7 mouse cellular contexts compared by ENCODE assay signal in the genomic region with DNA sequence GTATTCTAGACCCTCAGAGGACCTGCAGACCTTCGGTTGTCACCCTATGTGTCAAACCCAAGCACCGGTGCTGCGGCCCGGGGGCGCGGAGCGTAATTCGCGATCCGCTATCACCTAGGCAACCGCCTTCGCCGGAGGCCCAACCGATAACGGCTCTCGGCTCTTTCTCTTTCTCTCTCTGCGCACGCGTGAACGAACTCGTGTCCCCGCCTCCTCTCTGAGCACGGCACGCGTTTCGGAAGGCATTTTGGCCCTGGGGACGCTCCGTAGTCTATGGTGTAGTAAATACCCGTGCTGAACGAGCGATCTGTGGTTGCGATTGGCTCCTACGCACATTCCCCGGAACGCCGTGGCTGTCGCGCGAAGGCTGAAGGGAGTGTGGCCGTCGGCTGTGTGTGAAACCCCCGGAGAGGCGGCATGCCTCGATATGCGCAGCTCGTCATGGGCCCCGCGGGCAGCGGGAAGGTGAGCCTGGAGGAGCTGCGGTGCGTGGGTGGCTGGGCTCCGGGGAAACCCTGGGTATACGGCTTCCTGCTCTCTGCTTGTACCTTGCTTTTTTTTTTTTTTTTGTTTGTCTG. TPM values are rescaled to one million over a fixed set of nuclear protein-coding genes. Genes with fewer than 3 reads are reported as not detected.
DNase-seq lines count a peak whose midpoint lies in the region; ATAC-seq and TF ChIP-seq lines count a peak whose summit lies in the region.

A gene (minus strand): TSS at position 173 of the 578 bp plus-strand sequence.

- H3K9me3 ChIP-seq in embryonic facial prominence, embryonic 10.5 days, result no peaks in the 10 kb centered on the region
- H3K9me3 ChIP-seq in intestine, postnatal 0 days (ENCODE audit: control insufficient read depth), result no peaks in the 10 kb centered on the region
- no peaks in the 10 kb centered on the region for H3K9me3 ChIP-seq in midbrain, embryonic 12.5 days

- H3K27ac ChIP-seq in embryonic facial prominence, embryonic 10.5 days (replicated peaks), result peak within 1 kb of the TSS; percentile 90
- peak within 1 kb of the TSS; percentile 85 for H3K27ac ChIP-seq in intestine, postnatal 0 days (ENCODE audit: low read depth, low read length)
- H3K27ac ChIP-seq in midbrain, embryonic 12.5 days (replicated peaks), result peak within 1 kb of the TSS; percentile 98
- peak within 1 kb of the TSS; percentile 62 for H3K27ac ChIP-seq in small intestine, adult 2 months (ENCODE audit: insufficient read depth, low read depth, low read length)

- peak within 1 kb of the TSS; percentile 80 for H3K4me3 ChIP-seq in embryonic facial prominence, embryonic 10.5 days
- H3K4me3 ChIP-seq in intestine, postnatal 0 days (ENCODE audit: low read depth, low read length), result peak within 1 kb of the TSS; percentile 71
- H3K4me3 ChIP-seq in midbrain, embryonic 12.5 days, result peak within 1 kb of the TSS; percentile 82
- H3K4me3 ChIP-seq in small intestine, adult 2 months (ENCODE audit: low read depth, low read length), result peak within 1 kb of the TSS; percentile 71

- intact Hi-C loops in left cerebral cortex, postnatal 4 days (cut with DNase I), result no loop called here

- H3K27me3 ChIP-seq in embryonic facial prominence, embryonic 10.5 days (replicated peaks; ENCODE audit: low read depth, poor library complexity, severe bottlenecking), result no peaks in the 10 kb centered on the region
- H3K27me3 ChIP-seq in intestine, postnatal 0 days (replicated peaks; ENCODE audit: control insufficient read depth, insufficient read depth, low read length), result no peaks in the 10 kb centered on the region
- no peaks in the 10 kb centered on the region for H3K27me3 ChIP-seq in midbrain, embryonic 12.5 days
- H3K27me3 ChIP-seq in small intestine, adult 2 months (ENCODE audit: control insufficient read depth, insufficient read depth, low read length), result no peaks in the 10 kb centered on the region

- H3K9ac ChIP-seq in intestine, postnatal 0 days (ENCODE audit: low read depth, low read length), result peak within 1 kb of the TSS; percentile 57
- H3K9ac ChIP-seq in midbrain, embryonic 12.5 days (replicated peaks), result peak within 1 kb of the TSS; percentile 85

- TF ChIP-seq POLR2A in small intestine, adult 2 months (IDR thresholded peaks at IDR 0.05; ENCODE audit: low read depth, low read length), result peak; percentile 50; the same call in 1 of the 2 replicates

- peaks cover 17% of the 10 kb centered on the region for H3K4me1 ChIP-seq in embryonic facial prominence, embryonic 10.5 days
- no peaks in the 10 kb centered on the region for H3K4me1 ChIP-seq in intestine, postnatal 0 days (replicated peaks; ENCODE audit: control insufficient read depth, insufficient read depth, low read length)
- H3K4me1 ChIP-seq in midbrain, embryonic 12.5 days, result peaks cover 21% of the 10 kb centered on the region
- H3K4me1 ChIP-seq in small intestine, adult 2 months (ENCODE audit: control insufficient read depth, insufficient read depth, insufficient read length, low read length), result peaks cover 2% of the 10 kb centered on the region; the same call in 1 of the 2 replicates

- peak; percentile 93 for ATAC-seq in intestine, postnatal 0 days
- ATAC-seq in midbrain, embryonic 12.5 days (ENCODE audit: low FRiP score, low read depth), result peak; percentile 92

- peak within 1 kb of the TSS; percentile 90 for H3K4me2 ChIP-seq in intestine, postnatal 0 days (replicated peaks; ENCODE audit: low read depth)
- H3K4me2 ChIP-seq in midbrain, embryonic 12.5 days (replicated peaks), result peak within 1 kb of the TSS; percentile 73

- no peak for TF ChIP-seq CTCF in intestine, postnatal 0 days (IDR thresholded peaks at IDR 0.05; ENCODE audit: low read depth)
- no peak for TF ChIP-seq CTCF in small intestine, adult 2 months (IDR thresholded peaks at IDR 0.05; ENCODE audit: extremely low read depth, insufficient read length, insufficient replicate concordance, low read depth, low read length)

- peak; percentile 99 for DNase-seq in adrenal gland, postnatal 10 days
- DNase-seq in embryonic facial prominence, embryonic 10.5 days (ENCODE audit: low spot score), result peak; percentile 99
- peak; percentile 83 for DNase-seq in gonadal fat pad, adult 2 months (ENCODE audit: low read depth)
- peak; percentile 99 for DNase-seq in left cerebral cortex, postnatal 4 days

- under 1% methylated on average over 53 of the region's 53 CpGs for WGBS in embryonic facial prominence, embryonic 10.5 days
- WGBS in intestine, postnatal 0 days, result under 1% methylated on average over 53 of the region's 53 CpGs
- WGBS in midbrain, embryonic 12.5 days, result under 1% methylated on average over 53 of the region's 53 CpGs
- under 1% methylated on average over 53 of the region's 53 CpGs for WGBS in small intestine, adult 2 months

- peaks cover 66% of the 10 kb centered on the region for H3K36me3 ChIP-seq in embryonic facial prominence, embryonic 10.5 days (replicated peaks)
- peaks cover 13% of the 10 kb centered on the region; the same call in 1 of the 2 replicates for H3K36me3 ChIP-seq in intestine, postnatal 0 days (ENCODE audit: control insufficient read depth, insufficient read depth)
- peaks cover 44% of the 10 kb centered on the region for H3K36me3 ChIP-seq in midbrain, embryonic 12.5 days
- H3K36me3 ChIP-seq in small intestine, adult 2 months (ENCODE audit: control insufficient read depth, insufficient read depth, low read length), result peaks cover 3% of the 10 kb centered on the region; the same call in 1 of the 2 replicates

RNA-seq across cellular contexts. Expression of the gene that starts here (rescaled TPM):
- total RNA-seq in adrenal gland, postnatal 10 days (2021), result 10 to 100 TPM; 30.3 to 32.7 TPM
- 89.2 TPM in 2 replicates for polyA plus RNA-seq in embryonic facial prominence, embryonic 10.5 days (2016; fragmentation: Nextera tagmentation; extraction: Ambion mirVana)
- 24.1 and 28.9 TPM in 2 replicates for polyA plus RNA-seq in gonadal fat pad, adult 2 months (2012; rRNA removed)
- polyA plus RNA-seq in intestine, postnatal 0 days (2015; fragmentation: Nextera tagmentation; extraction: Ambion mirVana), result 15.1 and 15.9 TPM in 2 replicates
- 10 to 100 TPM; 62.7 to 65.4 TPM for total RNA-seq in left cerebral cortex, postnatal 4 days (2021)
- 114 and 115 TPM in 2 replicates for polyA plus RNA-seq in midbrain, embryonic 12.5 days (2016; fragmentation: Nextera tagmentation; extraction: Ambion mirVana)
- 3.2 and 3.5 TPM in 2 replicates for polyA plus RNA-seq in small intestine, adult 2 months (2012; rRNA removed)

Comparison
In these comparisons a context has a peak if more than half of its experiments do, and no peak if none do; other contexts are left out.
1. Peak in every context shown above with its lines: DNase-seq, ATAC-seq, H3K4me3 ChIP-seq and H3K27ac ChIP-seq.